Mouse (Mus musculus) urinary bladder, postnatal 14 days (tissue): ENCODE data around the gene Cabp2.
"Not testable (repeated sequence)": the region's sequence is repeated elsewhere in the genome, so short reads cannot be mapped to it uniquely, and the experiment has no call there.

Experiments
- DNase-seq: peaks from one replicate; pipeline ENCODE4 v3.0.0; 2021; ENCODE audit warnings: low spot score

Cabp2 gene

GRCm38 (mm10) chr19:4055947-4056693, 25.3 kb upstream of the Cabp2 start:
- DNase-seq: no peak

DNA sequence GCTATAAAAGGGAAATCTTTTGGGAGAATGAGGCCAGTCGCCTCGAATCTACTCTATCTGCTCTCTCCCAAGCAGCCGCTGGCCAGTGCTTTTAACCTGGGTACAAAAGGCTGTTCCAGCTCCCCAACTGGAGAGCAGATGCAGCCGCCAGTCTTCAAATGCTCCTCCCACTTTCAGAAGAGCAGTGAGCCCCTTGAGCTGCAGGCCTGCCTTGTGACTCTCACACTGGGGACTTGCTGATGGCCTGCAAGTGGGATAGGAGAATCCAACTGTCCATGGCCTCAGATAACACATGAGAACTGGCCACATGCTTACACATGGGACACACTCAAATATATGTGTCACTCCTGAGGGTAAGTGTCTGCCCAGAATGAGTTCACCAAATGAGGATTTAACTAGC, 24.7 kb upstream of the Cabp2 start:
- no peak for DNase-seq

DNA sequence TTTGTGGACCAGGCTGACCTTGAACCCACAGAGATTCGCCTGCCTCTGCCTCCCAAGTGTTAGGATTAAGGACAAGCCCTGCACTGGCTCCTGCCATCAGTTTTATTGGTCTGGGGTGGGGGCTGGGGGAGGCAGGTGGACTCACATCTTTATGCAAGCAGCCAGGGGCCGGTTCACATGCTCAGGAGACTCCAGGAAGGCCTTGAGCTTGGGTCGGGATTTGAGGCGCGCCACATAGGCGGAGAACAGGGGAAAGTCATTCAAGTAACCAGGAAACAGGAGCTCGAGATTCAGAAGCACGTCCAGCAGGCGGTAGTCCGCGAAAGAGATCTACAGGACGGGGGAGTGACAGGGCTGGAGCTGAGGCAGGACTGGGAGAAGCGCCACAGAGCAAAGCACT, 24.0 kb upstream of the Cabp2 start:
- no peak for DNase-seq

- DNase-seq: no peak
Observed at GRCm38 (mm10) chr19:4057962-4058361, 23.4 kb upstream of the Cabp2 start.

GRCm38 (mm10) chr19:4058581-4058980, 22.8 kb upstream of the Cabp2 start:
- DNase-seq: no peak

DNA sequence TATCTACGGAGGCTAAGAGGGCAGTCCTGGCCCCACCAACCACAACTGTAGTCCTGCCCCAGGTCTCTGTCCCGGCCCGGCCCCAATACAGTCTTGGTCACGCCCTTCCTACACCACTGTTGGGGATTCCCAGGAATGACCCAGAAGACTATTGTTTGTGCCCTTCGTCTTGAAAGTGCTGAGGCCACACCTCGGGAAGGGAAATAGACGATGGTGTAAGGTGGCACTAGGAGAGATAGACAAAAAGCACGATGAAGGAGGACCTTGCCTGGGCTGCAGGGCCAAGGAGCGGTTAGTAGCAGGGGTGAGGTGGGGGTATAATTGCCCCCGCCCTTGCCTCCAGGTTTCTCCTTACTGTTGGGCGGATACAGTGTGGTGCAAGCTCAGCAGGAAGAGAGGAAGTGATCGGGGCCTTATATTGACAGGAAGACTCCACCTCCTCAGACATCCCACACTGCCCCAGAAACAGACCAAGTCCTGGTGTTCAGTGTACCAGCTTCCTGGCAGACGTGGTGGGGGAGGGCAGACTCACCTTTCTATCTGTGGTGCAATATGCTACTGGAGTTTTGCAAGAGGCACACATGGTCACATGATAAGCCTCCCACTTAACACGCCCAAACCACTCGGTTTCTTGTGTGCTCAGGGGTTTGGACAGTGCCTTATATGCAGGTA, 22.2 kb upstream of the Cabp2 start, which contains the start of gene Gstp3:
Gene Gstp3 (minus strand): TSS at position 501 of the 672 bp plus-strand sequence.
- no peak for DNase-seq

- not testable (repeated sequence) for DNase-seq
Observed at GRCm38 (mm10) chr19:4060044-4060898, 21.1 kb upstream of the Cabp2 start.

DNA sequence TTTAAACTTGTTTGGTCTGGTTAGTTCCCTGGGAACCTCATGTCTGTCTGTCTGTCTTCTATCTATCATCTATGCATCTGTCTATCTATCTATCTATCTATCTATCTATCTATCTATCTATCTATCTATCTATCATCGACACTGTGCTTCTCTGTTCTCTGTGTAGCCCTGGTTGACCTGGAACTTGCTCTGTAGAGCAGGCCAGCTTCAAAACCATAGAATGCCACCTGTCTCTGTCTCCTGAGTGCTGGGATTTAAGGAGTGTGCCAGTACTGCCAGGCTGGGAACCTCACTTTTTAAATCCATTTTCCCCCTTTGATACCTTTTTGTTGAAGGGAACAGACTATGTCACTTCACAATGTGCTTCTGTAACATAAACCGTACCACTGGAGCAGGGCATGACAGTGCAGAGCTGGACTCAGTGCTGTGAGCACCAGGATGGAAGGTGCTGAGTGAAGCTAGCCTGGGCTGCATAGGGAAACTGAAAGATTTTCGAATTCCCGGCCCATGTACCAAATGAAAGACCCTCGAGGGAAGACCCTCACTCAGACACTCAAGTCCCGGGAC, 20.4 kb upstream of the Cabp2 start:
- DNase-seq: no peak

DNA sequence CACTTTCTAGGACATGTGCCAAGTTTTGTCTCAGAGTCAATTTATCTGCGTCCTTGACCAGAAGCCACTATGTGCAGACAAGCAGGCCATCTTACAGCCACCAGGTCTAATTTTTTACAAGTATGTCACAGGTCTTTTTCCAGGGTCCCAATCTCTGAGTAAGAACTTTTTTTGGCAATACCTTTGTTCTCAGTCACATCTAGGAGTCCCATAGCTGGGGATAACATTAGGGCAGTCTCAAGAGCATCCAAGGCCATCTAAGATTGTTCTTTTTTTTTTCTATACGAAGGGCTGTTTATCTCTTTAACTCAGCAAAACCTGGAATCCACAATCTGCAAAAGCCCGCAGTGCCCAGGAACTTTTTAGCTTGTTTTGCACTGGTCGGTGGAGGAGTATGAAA, 18.0 kb upstream of the Cabp2 start:
- not testable (repeated sequence) for DNase-seq

GRCm38 (mm10) chr19:4064501-4064900, 16.9 kb upstream of the Cabp2 start:
- not testable (repeated sequence) for DNase-seq

- DNase-seq: no peak
Observed at GRCm38 (mm10) chr19:4066280-4066679, 15.1 kb upstream of the Cabp2 start.

DNA sequence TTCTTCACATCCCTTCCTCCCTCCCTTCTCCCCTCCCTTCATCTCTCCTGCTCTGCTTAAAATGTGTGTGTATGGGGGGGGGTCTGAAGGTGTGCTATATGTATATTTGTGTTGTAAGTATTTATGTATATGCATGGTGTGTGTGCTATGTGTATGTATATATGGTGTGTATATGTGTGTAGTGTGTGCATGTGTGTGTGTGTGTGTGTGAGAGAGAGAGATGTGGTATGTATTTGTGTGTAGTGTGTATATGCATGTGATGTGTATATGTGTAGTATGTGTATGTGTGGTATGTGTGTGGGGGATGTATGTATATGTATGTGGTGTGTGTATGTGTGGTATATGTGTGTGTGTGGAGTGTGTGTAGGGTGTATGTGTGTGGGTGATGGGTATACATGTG, 14.5 kb upstream of the Cabp2 start:
- no peak for DNase-seq

DNA sequence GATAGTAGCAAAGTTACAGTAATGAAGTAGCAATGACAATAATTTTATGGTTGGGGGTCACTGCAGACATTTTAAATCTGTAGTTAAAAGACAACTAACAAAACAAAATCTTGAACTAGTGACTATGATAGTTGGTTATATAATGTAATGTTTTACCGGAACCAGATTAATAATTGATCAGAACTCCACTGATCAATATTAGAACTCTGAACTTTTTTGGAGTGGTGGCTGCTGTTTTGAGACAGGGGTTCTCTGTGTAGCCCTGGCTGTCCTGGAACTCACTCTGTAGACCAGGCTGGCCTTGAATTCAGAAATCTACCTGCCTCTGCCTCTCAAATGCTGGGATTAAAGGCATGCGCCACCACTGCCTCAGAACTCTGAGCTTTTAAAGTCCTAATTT, 13.1 kb upstream of the Cabp2 start:
- not testable (repeated sequence) for DNase-seq

GRCm38 (mm10) chr19:4068717-4069410, 12.5 kb upstream of the Cabp2 start:
- DNase-seq: no peak

GRCm38 (mm10) chr19:4070311-4070710, 11.1 kb upstream of the Cabp2 start:
- DNase-seq: no peak

DNA sequence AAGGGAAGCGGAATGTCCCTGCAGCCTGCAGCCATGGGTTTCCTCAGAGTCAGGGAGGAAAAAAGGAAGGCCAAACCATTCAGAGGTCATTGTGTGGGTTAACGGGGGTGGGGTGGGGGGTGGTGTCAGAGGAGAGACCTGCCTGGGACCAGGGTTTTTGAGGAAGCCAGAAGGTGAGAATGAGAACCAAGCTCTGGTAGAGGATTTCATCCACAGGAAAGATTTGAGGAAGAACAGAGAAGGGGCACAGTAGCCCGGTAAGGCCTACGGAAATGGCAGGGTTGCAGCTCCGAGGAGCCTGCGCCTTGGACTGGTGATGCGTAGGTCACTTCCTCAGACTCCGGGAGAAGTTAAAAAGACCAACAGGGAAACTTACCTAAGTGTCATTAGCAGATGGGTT, 10.6 kb upstream of the Cabp2 start:
- DNase-seq: no peak

DNA sequence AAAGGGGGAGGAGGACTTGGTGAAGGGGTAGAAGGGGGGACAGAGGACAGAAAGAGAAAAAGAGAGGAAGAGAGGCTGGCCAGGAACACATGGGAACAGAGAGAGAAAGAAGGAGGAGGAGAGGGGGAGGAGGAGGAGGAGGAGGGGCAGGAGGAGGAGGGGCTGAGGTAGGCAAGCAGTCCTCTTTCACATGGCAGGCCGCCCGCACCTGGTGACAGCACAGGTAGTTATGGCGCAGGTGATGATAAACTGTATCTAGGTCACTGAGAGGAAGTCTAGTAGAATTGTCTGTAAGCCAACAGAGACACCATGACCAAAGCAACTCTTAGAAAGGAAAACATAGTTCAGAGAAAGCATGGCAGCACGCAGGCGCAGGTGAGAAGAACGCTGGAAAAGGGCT, 10.0 kb upstream of the Cabp2 start:
- no peak for DNase-seq

DNA sequence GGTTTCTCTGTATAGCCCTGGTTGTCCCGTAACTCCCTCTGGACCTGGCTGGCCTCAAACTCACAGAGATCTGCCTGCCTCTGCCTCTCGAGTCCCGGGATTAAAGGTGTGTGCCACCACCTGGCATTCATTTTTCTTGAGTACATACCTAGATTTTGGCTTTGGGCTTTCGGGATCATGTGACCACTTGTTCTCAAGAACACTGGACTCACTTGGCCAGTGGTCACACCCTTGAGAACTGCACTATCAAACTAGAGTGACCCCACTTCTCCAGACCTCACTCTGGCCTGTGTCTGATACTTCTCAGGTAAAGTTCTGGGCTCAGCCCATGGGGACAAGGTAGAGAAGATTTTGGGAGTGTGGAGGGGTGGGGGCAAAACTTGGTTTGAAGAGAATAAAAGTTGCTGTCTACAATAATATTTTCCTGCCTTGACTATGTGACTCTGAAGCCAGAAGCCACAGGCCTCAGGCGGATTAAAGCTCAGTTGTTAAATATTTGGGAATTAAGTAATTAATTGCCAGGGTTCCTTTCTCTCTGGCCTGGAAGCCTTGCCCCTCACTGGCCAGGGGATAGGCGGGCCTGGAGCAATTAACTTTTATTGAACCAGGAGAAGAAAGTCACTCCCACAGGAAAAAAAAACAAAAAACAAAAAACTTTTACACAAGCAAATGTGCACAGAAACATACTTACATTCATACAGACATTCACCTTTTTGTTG, 8.5 kb upstream of the Cabp2 start:
- DNase-seq: no peak

- DNase-seq: no peak
Observed at GRCm38 (mm10) chr19:4075531-4075930, 5.8 kb upstream of the Cabp2 start.

- DNase-seq: no peak
Observed at GRCm38 (mm10) chr19:4079594-4079993, 1.8 kb upstream of the Cabp2 start.

- DNase-seq: no peak
Observed at GRCm38 (mm10) chr19:4080511-4081009, 818 bp upstream of the Cabp2 start.
